Mouse (Mus musculus): ENCODE measurements around the gene Mnx1. TPM values are rescaled to one million over a fixed set of nuclear protein-coding genes. Genes with fewer than 3 reads are reported as not detected.

Mnx1 gene
- polyA plus RNA-seq (2012; rRNA removed), result 1.0 and 3.6 TPM in 2 replicates

DNA sequence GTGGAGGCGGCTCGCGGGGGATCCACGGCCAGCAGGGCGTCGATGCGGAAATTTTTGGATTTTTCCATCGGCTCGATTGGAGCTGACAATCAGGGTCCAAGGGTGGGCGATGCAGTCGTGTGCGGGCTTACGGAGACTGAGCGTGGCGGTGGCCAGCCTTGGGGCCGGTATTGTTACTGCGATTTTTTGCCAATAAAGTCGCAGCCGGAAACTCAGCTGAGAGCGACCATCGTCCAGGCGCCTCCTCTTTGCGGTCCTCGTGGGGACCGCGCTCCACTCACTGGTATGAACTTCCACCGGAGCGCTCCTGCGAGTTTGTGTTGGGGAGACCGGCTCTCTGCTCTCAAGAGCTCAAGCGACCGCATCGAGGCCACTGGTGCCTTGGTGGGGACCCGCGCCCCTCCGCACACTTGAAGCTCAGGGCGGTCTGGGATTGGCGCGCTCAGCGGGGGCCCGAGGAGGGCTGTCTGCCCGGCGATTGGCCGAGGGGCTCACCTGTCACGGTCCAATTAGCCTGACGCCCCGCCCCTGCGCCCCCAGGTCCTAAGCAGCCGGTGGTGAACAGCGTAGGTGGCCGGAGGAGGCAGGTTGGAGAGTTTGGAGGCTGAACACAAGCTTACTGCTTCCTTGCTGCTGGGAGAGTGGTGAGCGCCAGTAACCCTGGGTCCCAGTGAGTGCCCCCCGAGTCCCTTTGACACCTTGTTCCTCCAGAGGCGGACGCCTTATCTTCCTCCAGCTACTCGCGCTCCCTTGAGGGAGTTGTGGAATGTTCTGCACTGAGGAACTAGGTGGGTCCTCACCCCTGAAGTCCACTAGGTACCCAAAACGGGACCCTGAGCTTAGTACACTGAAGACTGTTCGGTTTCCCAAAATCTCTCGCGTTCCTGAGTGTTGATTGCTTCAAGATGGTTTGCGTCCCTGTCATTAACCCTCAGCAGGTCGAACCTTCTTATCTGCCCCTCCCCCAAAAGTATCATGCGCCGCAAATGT lies at the start of gene Mnx1:
Mnx1 (minus strand) TSS at position 263 of the 990 bp plus-strand sequence.
- peak within 1 kb of the TSS; percentile 64 for H3K4me3 ChIP-seq (ENCODE audit: low read depth, low read length)
- 0 out of 2 replicates have a peak, but pooled peaks cover 2% of the 10 kb centered on the region for H3K36me3 ChIP-seq (ENCODE audit: control insufficient read depth, insufficient read depth, low read length)
- H3K27me3 ChIP-seq (ENCODE audit: control insufficient read depth, insufficient read depth, low read length), result peaks cover 25% of the 10 kb centered on the region
- WGBS, result 1% methylated on average over 65 of the region's 65 CpGs
- H3K27ac ChIP-seq (ENCODE audit: insufficient read depth, low read depth, low read length), result no peak within 1 kb of the TSS
- TF ChIP-seq POLR2A (IDR thresholded peaks at IDR 0.05; ENCODE audit: low read depth, low read length), result no peak
- no peak for TF ChIP-seq CTCF (IDR thresholded peaks at IDR 0.05; ENCODE audit: extremely low read depth, insufficient read length, insufficient replicate concordance, low read depth, low read length)
- peaks cover 2% of the 10 kb centered on the region; the same call in 1 of the 2 replicates for H3K4me1 ChIP-seq (ENCODE audit: control insufficient read depth, insufficient read depth, insufficient read length, low read length)

DNA sequence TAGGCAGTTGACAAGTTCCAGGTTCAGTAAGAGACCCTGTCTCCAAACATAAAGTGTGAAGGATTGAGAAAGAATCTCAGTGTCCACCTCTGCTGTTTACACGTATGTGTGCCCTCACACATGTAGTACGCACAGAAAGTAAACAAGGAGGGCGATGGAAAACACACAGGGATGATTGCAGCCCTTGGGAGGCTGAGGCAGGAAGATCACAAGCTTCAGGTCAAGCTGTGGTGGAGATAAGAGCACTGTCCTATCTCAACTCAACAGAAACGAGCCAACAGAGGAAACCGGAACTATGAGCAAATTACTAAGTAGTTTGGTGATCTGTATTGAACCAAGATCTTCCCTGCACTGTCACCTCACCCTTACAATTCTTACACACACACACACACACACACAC lies 38.2 kb upstream of the Mnx1 start:
- no peak overlapping the region for H3K4me3 ChIP-seq (ENCODE audit: low read depth, low read length)
- 87% methylated on average over 5 of the region's 5 CpGs for WGBS
- H3K27me3 ChIP-seq (ENCODE audit: control insufficient read depth, insufficient read depth, low read length), result no peaks in the 10 kb centered on the region
- TF ChIP-seq POLR2A (IDR thresholded peaks at IDR 0.05; ENCODE audit: low read depth, low read length) (no peak), CTCF (IDR thresholded peaks at IDR 0.05; ENCODE audit: extremely low read depth, insufficient read length, insufficient replicate concordance, low read depth, low read length) (no peak)
- no peaks in the 10 kb centered on the region for H3K36me3 ChIP-seq (ENCODE audit: control insufficient read depth, insufficient read depth, low read length)
- no peaks in the 10 kb centered on the region for H3K4me1 ChIP-seq (ENCODE audit: control insufficient read depth, insufficient read depth, insufficient read length, low read length)
- no peak overlapping the region for H3K27ac ChIP-seq (ENCODE audit: insufficient read depth, low read depth, low read length)

DNA sequence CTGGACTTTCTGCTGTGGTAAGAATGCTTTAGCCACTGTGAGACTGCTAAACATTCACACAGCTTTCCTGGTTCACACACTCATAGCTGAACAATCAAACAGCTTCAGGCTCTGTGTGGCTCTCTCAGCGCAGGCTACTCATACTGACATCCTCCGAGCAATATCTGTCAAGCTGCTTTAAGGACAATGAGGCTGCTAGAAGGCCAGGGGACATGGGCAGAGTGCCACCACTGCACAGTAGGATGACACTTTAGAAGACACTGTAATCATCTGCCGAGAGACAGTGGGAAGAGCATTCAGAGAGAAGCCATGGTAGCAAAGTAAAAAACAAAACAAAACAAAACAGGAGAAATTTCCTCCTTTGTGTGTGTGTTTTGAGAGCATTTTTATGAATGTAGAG lies 37.6 kb upstream of the Mnx1 start:
- no peaks in the 10 kb centered on the region for H3K4me1 ChIP-seq (ENCODE audit: control insufficient read depth, insufficient read depth, insufficient read length, low read length)
- WGBS, result 73% methylated on average over 3 of the region's 3 CpGs
- no peak overlapping the region for H3K4me3 ChIP-seq (ENCODE audit: low read depth, low read length)
- H3K27ac ChIP-seq (ENCODE audit: insufficient read depth, low read depth, low read length), result no peak overlapping the region
- no peaks in the 10 kb centered on the region for H3K36me3 ChIP-seq (ENCODE audit: control insufficient read depth, insufficient read depth, low read length)
- no peak for TF ChIP-seq CTCF (IDR thresholded peaks at IDR 0.05; ENCODE audit: extremely low read depth, insufficient read length, insufficient replicate concordance, low read depth, low read length)
- no peak for TF ChIP-seq POLR2A (IDR thresholded peaks at IDR 0.05; ENCODE audit: low read depth, low read length)
- H3K27me3 ChIP-seq (ENCODE audit: control insufficient read depth, insufficient read depth, low read length), result no peaks in the 10 kb centered on the region

DNA sequence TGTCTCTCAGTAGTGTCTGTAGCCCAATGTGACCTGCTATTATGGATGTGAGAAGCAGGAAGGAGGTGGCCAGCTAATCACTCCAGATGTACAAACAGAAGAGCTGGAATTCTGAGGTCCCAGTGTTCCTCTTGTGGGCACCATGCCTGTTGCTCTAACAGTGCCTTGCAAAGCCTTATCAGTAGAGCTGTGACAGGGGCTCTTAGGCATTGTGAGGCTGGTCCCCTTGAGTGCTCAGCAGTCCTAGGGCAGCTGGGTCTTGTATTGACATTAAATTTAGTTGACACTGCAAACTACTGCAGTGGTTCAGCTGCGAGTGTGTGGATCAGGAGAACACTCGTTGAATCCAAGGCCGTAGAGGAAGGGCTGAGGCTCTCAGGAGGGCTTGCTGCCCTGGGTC lies 28.7 kb upstream of the Mnx1 start:
- peaks cover 10% of the 10 kb centered on the region; the same call in 1 of the 2 replicates for H3K4me1 ChIP-seq (ENCODE audit: control insufficient read depth, insufficient read depth, insufficient read length, low read length)
- H3K27ac ChIP-seq (ENCODE audit: insufficient read depth, low read depth, low read length), result no peak overlapping the region
- H3K27me3 ChIP-seq (ENCODE audit: control insufficient read depth, insufficient read depth, low read length), result no peaks in the 10 kb centered on the region
- TF ChIP-seq CTCF (IDR thresholded peaks at IDR 0.05; ENCODE audit: extremely low read depth, insufficient read length, insufficient replicate concordance, low read depth, low read length), result no peak
- TF ChIP-seq POLR2A (IDR thresholded peaks at IDR 0.05; ENCODE audit: low read depth, low read length), result no peak
- 14% methylated on average over 3 of the region's 3 CpGs for WGBS
- no peak overlapping the region for H3K4me3 ChIP-seq (ENCODE audit: low read depth, low read length)
- H3K36me3 ChIP-seq (ENCODE audit: control insufficient read depth, insufficient read depth, low read length), result no peaks in the 10 kb centered on the region

DNA sequence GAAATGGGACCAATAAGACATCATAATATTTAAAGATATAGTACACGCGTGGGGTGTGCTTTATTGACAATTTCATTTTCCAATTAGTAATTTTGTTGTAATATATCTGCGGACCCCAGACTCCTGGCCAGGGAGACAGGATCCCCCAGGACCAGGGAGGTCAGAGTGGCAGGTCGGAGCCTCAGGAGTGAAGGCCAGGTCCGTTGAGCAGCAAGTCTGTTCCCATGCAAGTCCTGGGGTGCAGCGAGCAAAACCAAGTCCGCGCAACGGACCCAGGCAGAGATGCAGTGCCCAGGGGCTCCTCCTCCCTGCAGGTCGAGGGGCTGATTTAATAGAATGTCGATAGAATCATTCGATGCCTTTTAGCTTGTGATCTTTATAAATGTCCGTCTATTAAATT lies 9.1 kb upstream of the Mnx1 start:
- 60% methylated on average over 13 of the region's 13 CpGs for WGBS
- Histone ChIP-seq H3K27ac (ENCODE audit: insufficient read depth, low read depth, low read length) (no peak overlapping the region), H3K27me3 (ENCODE audit: control insufficient read depth, insufficient read depth, low read length) (peaks cover 6% of the 10 kb centered on the region; the same call in 1 of the 2 replicates)

DNA sequence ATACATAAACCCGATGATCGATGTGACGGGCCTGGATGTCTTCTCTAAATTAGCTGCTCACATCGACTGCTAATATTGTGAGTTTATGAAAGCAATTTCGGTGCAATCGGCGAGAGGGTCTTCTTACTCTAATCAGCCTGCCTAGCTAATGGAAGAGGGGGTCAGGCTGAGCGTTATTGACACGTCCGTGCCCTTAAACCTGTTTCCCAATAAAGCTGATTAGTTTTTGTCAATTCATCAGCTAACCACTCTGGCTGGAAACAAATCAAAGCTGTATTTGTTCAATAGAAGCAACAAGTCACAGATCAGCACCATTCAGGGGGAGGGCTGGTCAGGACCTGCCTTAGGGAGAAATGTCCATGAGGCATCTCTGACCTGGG lies 7.7 kb upstream of the Mnx1 start:
- Histone ChIP-seq H3K4me1 (ENCODE audit: control insufficient read depth, insufficient read depth, insufficient read length, low read length) (no peaks in the 10 kb centered on the region), H3K36me3 (ENCODE audit: control insufficient read depth, insufficient read depth, low read length) (no peaks in the 10 kb centered on the region), H3K4me3 (ENCODE audit: low read depth, low read length) (no peak overlapping the region), H3K27me3 (ENCODE audit: control insufficient read depth, insufficient read depth, low read length) (peaks cover 6% of the 10 kb centered on the region; the same call in 1 of the 2 replicates), H3K27ac (ENCODE audit: insufficient read depth, low read depth, low read length) (no peak overlapping the region)
- WGBS, result 29% methylated on average over 10 of the region's 10 CpGs
- TF ChIP-seq CTCF (IDR thresholded peaks at IDR 0.05; ENCODE audit: extremely low read depth, insufficient read length, insufficient replicate concordance, low read depth, low read length) (no peak), POLR2A (IDR thresholded peaks at IDR 0.05; ENCODE audit: low read depth, low read length) (no peak)

More for the DNA sequence above, 9.1 kb upstream of the Mnx1 start:
- H3K4me3 ChIP-seq (ENCODE audit: low read depth, low read length), result no peak overlapping the region
- H3K4me1 ChIP-seq (ENCODE audit: control insufficient read depth, insufficient read depth, insufficient read length, low read length), result no peaks in the 10 kb centered on the region
- no peaks in the 10 kb centered on the region for H3K36me3 ChIP-seq (ENCODE audit: control insufficient read depth, insufficient read depth, low read length)
- TF ChIP-seq POLR2A (IDR thresholded peaks at IDR 0.05; ENCODE audit: low read depth, low read length), result no peak
- TF ChIP-seq CTCF (IDR thresholded peaks at IDR 0.05; ENCODE audit: extremely low read depth, insufficient read length, insufficient replicate concordance, low read depth, low read length), result no peak

Measured in small intestine, adult 2 months (tissue).